ENCODE assay signal across 24 mouse cellular contexts in the genomic region with DNA sequence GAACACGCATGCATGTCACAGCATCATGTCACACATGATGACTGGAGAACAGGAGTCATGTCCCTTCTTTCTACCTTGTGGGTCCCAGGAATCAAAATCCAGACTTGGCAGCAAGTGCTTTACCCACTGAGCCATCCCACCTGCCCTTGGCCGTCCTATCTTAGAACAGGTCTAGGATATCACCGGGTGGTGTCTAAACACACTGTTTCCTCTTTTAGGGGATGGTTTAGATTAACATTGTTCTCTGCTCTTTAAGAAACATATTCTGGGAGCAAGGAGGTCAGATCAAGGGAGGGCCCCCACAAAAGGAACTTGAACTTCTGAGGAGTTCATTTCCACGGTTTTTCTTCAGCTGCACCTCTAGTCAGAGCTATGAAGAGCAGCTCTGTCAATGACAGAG.
DNase-seq lines count a peak whose midpoint lies in the region; ATAC-seq lines count a peak whose summit lies in the region.
"Had no signal": no experiment of that assay in that cellular context is flagged by ENCODE, and none has a peak within 500 bp of the region (broad histone marks: within the 10 kb centered on the region; RNA-seq: fewer than 3 reads in every experiment).

No protein-coding gene starts in this region.

- peaks cover 6% of the 10 kb centered on the region; the same call in 1 of the 2 replicates for H3K27me3 ChIP-seq in midbrain, embryonic 13.5 days
- H3K27me3 ChIP-seq in midbrain, embryonic 14.5 days (ENCODE audit: control insufficient read depth, insufficient read depth, low read length): no peaks in the 10 kb centered on the region
- H3K27me3 ChIP-seq: embryonic facial prominence, embryonic 12.5 days; embryonic facial prominence, embryonic 15.5 days had no signal

- peak; percentile 41 for DNase-seq in lung, postnatal 10 days
- no peak for DNase-seq in lung, adult 18-20 months
- DNase-seq in midbrain, embryonic 14.5 days: no peak
- no peak for DNase-seq in heart, postnatal 4 days
- DNase-seq: adrenal gland, adult 8-10 months; adrenal gland, postnatal 25 days; cerebellum, adult 11 months; cerebellum, adult 2 months; cerebellum, adult 9-11 months; cerebellum, postnatal 25 days; forebrain, postnatal 0 days; gastrocnemius, adult 2 months; gastrocnemius, postnatal 14 days had no signal

- H3K4me2 ChIP-seq in midbrain, embryonic 13.5 days (replicated peaks): no peak overlapping the region
- H3K4me2 ChIP-seq in midbrain, embryonic 14.5 days (ENCODE audit: low read length): no peak overlapping the region
- H3K4me2 ChIP-seq: embryonic facial prominence, embryonic 12.5 days; embryonic facial prominence, embryonic 15.5 days; heart, embryonic 11.5 days had no signal

- 65% methylated on average over 4 of the region's 4 CpGs for WGBS in midbrain, embryonic 13.5 days
- WGBS in midbrain, embryonic 14.5 days: 71% methylated on average over 4 of the region's 4 CpGs

- H3K9me3 ChIP-seq in midbrain, embryonic 13.5 days: no peaks in the 10 kb centered on the region
- H3K9me3 ChIP-seq in midbrain, embryonic 14.5 days (ENCODE audit: control insufficient read depth, low read length): no peaks in the 10 kb centered on the region
- H3K9me3 ChIP-seq: embryonic facial prominence, embryonic 12.5 days; embryonic facial prominence, embryonic 15.5 days; hindbrain, embryonic 13.5 days had no signal

- ATAC-seq in midbrain, embryonic 13.5 days: no peak
- no peak for ATAC-seq in midbrain, embryonic 14.5 days (ENCODE audit: low FRiP score, low TSS enrichment)
- ATAC-seq: activated CD4-positive, CD25-positive, alpha-beta regulatory T cell, adult 4 months; CD4-positive, CD25-positive, alpha-beta regulatory T cell, adult 4 months; forebrain, embryonic 14.5 days; forebrain, postnatal 0 days; hindbrain, embryonic 16.5 days had no signal

- no peak overlapping the region for H3K4me3 ChIP-seq in midbrain, embryonic 13.5 days (replicated peaks)
- H3K4me3 ChIP-seq in midbrain, embryonic 14.5 days (replicated peaks; ENCODE audit: low read depth, low read length): no peak overlapping the region
- no peak overlapping the region for H3K4me3 ChIP-seq in brown adipose tissue, adult 24 weeks (ENCODE audit: insufficient read depth, low read depth, low read length)
- H3K4me3 ChIP-seq: embryonic facial prominence, embryonic 12.5 days; embryonic facial prominence, embryonic 15.5 days; gastrocnemius, adult 2 months; hindbrain, embryonic 10.5 days; hindbrain, embryonic 13.5 days had no signal

- H3K27ac ChIP-seq in midbrain, embryonic 13.5 days: peak overlapping the region; percentile 21; the same call in 1 of the 2 replicates
- H3K27ac ChIP-seq in midbrain, embryonic 14.5 days (replicated peaks; ENCODE audit: low read depth, low read length): no peak overlapping the region
- H3K27ac ChIP-seq in brown adipose tissue, adult 24 weeks (replicated peaks; ENCODE audit: low read depth, low read length): 0 out of 2 replicates have a peak overlapping the region, but pooled peaks have one; percentile 22
- H3K27ac ChIP-seq: embryonic facial prominence, embryonic 12.5 days; embryonic facial prominence, embryonic 15.5 days; gastrocnemius, adult 2 months; hindbrain, embryonic 10.5 days; hindbrain, embryonic 13.5 days had no signal

- no peak overlapping the region for H3K9ac ChIP-seq in midbrain, embryonic 13.5 days (replicated peaks)
- H3K9ac ChIP-seq in midbrain, embryonic 14.5 days (replicated peaks; ENCODE audit: low read length): no peak overlapping the region
- H3K9ac ChIP-seq: embryonic facial prominence, embryonic 12.5 days; embryonic facial prominence, embryonic 15.5 days; forebrain, postnatal 0 days; hindbrain, embryonic 13.5 days had no signal

- peaks cover 36% of the 10 kb centered on the region for H3K4me1 ChIP-seq in midbrain, embryonic 13.5 days (replicated peaks)
- H3K4me1 ChIP-seq in midbrain, embryonic 14.5 days (ENCODE audit: control insufficient read depth, insufficient read depth, low read length): peaks cover 26% of the 10 kb centered on the region
- peaks cover 11% of the 10 kb centered on the region for H3K4me1 ChIP-seq in brown adipose tissue, adult 24 weeks (ENCODE audit: control insufficient read depth, insufficient read depth, insufficient read length, low read length)

- no peaks in the 10 kb centered on the region for H3K36me3 ChIP-seq in midbrain, embryonic 13.5 days
- H3K36me3 ChIP-seq in midbrain, embryonic 14.5 days (ENCODE audit: control insufficient read depth, insufficient read depth, low read length): no peaks in the 10 kb centered on the region
- H3K36me3 ChIP-seq: embryonic facial prominence, embryonic 12.5 days; embryonic facial prominence, embryonic 15.5 days; hindbrain, embryonic 10.5 days had no signal
